Mouse (Mus musculus) left cerebral cortex, postnatal 10 days (tissue): ENCODE data around the gene Zzz3. TPM values are rescaled to one million over a fixed set of nuclear protein-coding genes. Genes with fewer than 3 reads are reported as not detected.

Source experiments
- total RNA-seq, 2 experiments: library from RNA; stranded (reverse); gene quantifications; 2 replicates each; pipeline ENCODE4 v1.2.3; 2021

Zzz3 gene
- total RNA-seq, 2 experiments from 2014 or later: 30.3 to 31.9 TPM

Other genes starting within 250 kb of the Zzz3 start
- 1 to 10 TPM; 3.6 to 4.0 TPM for gene Gipc2, start 229.2 kb upstream of the Zzz3 start, total RNA-seq
- 10 to 100 TPM; 47.4 to 51.2 TPM for gene Dnajb4, start 185.2 kb upstream of the Zzz3 start, total RNA-seq
- gene Fubp1, start 185.1 kb upstream of the Zzz3 start, total RNA-seq: 100 to 1,000 TPM; 125 to 129 TPM
- 1 to 10 TPM; 2.8 to 3.8 TPM for gene Nexn, start 129.1 kb upstream of the Zzz3 start, total RNA-seq
- gene Miga1, start 55.1 kb upstream of the Zzz3 start, total RNA-seq: 10 to 100 TPM; 84.3 to 91.9 TPM
- gene Usp33, start 49.0 kb upstream of the Zzz3 start, total RNA-seq: 100 to 1,000 TPM; 116 to 117 TPM